In genomic region chr9:27694805-27695593, GRCm38 (mm10) we compare ENCODE assay signal across 23 mouse cellular contexts.
DNase-seq lines count a peak whose midpoint lies in the region; ATAC-seq lines count a peak whose summit lies in the region.
"Had no signal": no experiment of that assay in that cellular context is flagged by ENCODE, and none has a peak within 500 bp of the region (broad histone marks: within the 10 kb centered on the region; RNA-seq: fewer than 3 reads in every experiment).

No protein-coding gene starts in this region.

- no peaks in the 10 kb centered on the region for H3K9me3 ChIP-seq in hindbrain, embryonic 14.5 days (ENCODE audit: control insufficient read depth, low read length)
- H3K9me3 ChIP-seq in hindbrain, embryonic 12.5 days (replicated peaks), result no peaks in the 10 kb centered on the region
- H3K9me3 ChIP-seq in lung, embryonic 15.5 days, result no peaks in the 10 kb centered on the region
- H3K9me3 ChIP-seq: limb, embryonic 15.5 days; liver, embryonic 15.5 days; megakaryocyte, embryonic 14.5 days; neural tube, embryonic 12.5 days had no signal

- ATAC-seq in hindbrain, embryonic 14.5 days (ENCODE audit: low FRiP score), result no peak
- ATAC-seq in hindbrain, embryonic 12.5 days (ENCODE audit: low FRiP score), result no peak
- ATAC-seq in lung, embryonic 15.5 days (ENCODE audit: borderline replicate concordance, extremely low read depth, low FRiP score, low TSS enrichment), result peak; percentile 72
- ATAC-seq: hindbrain, embryonic 16.5 days; intestine, embryonic 16.5 days had no signal

- H3K27ac ChIP-seq in hindbrain, embryonic 14.5 days, result no peak overlapping the region
- H3K27ac ChIP-seq in hindbrain, embryonic 12.5 days, result no peak overlapping the region
- H3K27ac ChIP-seq in lung, embryonic 15.5 days, result peak overlapping the region; percentile 76
- H3K27ac ChIP-seq: heart, adult 2 months; kidney, postnatal 0 days; limb, embryonic 15.5 days; liver, embryonic 15.5 days; neural tube, embryonic 12.5 days; stomach, postnatal 0 days had no signal

- no peaks in the 10 kb centered on the region for H3K4me1 ChIP-seq in hindbrain, embryonic 14.5 days (replicated peaks; ENCODE audit: control insufficient read depth, insufficient read depth, low read length)
- no peaks in the 10 kb centered on the region for H3K4me1 ChIP-seq in hindbrain, embryonic 12.5 days
- H3K4me1 ChIP-seq in lung, embryonic 15.5 days, result peaks cover 15% of the 10 kb centered on the region
- H3K4me1 ChIP-seq: limb, embryonic 15.5 days; liver, embryonic 15.5 days; neural tube, embryonic 12.5 days had no signal

- no peaks in the 10 kb centered on the region for H3K27me3 ChIP-seq in hindbrain, embryonic 14.5 days (ENCODE audit: control insufficient read depth, insufficient read depth, low read length)
- no peaks in the 10 kb centered on the region for H3K27me3 ChIP-seq in hindbrain, embryonic 12.5 days
- no peaks in the 10 kb centered on the region for H3K27me3 ChIP-seq in lung, embryonic 15.5 days
- H3K27me3 ChIP-seq: limb, embryonic 15.5 days; liver, embryonic 15.5 days; megakaryocyte, embryonic 14.5 days; neural tube, embryonic 12.5 days had no signal

- no peaks in the 10 kb centered on the region for H3K36me3 ChIP-seq in hindbrain, embryonic 14.5 days (replicated peaks; ENCODE audit: control insufficient read depth, insufficient read depth)
- no peaks in the 10 kb centered on the region for H3K36me3 ChIP-seq in hindbrain, embryonic 12.5 days
- no peaks in the 10 kb centered on the region for H3K36me3 ChIP-seq in lung, embryonic 15.5 days
- H3K36me3 ChIP-seq: limb, embryonic 15.5 days; liver, embryonic 15.5 days; neural tube, embryonic 12.5 days had no signal

- no peak overlapping the region for H3K4me3 ChIP-seq in hindbrain, embryonic 14.5 days (replicated peaks; ENCODE audit: low read length)
- no peak overlapping the region for H3K4me3 ChIP-seq in hindbrain, embryonic 12.5 days
- H3K4me3 ChIP-seq in lung, embryonic 15.5 days, result no peak overlapping the region
- H3K4me3 ChIP-seq: heart, adult 2 months; limb, embryonic 15.5 days; liver, embryonic 15.5 days; megakaryocyte, embryonic 14.5 days; neural tube, embryonic 12.5 days had no signal

- 81% methylated on average over 8 of the region's 8 CpGs for WGBS in hindbrain, embryonic 14.5 days
- WGBS in hindbrain, embryonic 12.5 days, result 82% methylated on average over 8 of the region's 8 CpGs
- 43% methylated on average over 8 of the region's 8 CpGs for WGBS in lung, embryonic 15.5 days

- H3K4me2 ChIP-seq in hindbrain, embryonic 14.5 days (replicated peaks), result no peak overlapping the region
- no peak overlapping the region for H3K4me2 ChIP-seq in hindbrain, embryonic 12.5 days (replicated peaks)
- no peak overlapping the region for H3K4me2 ChIP-seq in lung, embryonic 15.5 days
- H3K4me2 ChIP-seq: limb, embryonic 15.5 days; liver, embryonic 15.5 days; neural tube, embryonic 12.5 days had no signal

- H3K9ac ChIP-seq in hindbrain, embryonic 14.5 days, result no peak overlapping the region
- H3K9ac ChIP-seq in hindbrain, embryonic 12.5 days, result no peak overlapping the region
- no peak overlapping the region for H3K9ac ChIP-seq in lung, embryonic 15.5 days
- H3K9ac ChIP-seq: limb, embryonic 15.5 days; liver, embryonic 15.5 days; neural tube, embryonic 12.5 days had no signal

- peak; percentile 23 for DNase-seq in hindbrain, embryonic 14.5 days (ENCODE audit: low spot score)
- peak; percentile 23 for DNase-seq in adipocyte (ENCODE audit: low spot score)
- peak; percentile 51 to 63 for DNase-seq in lung, postnatal 4 days
- DNase-seq in kidney, adult 18-20 months, result no peak
- no peak for DNase-seq in spleen, adult 12 weeks (ENCODE audit: low spot score)
- DNase-seq: adrenal gland, adult 8-10 months; cerebellum, adult 11 months; cerebellum, postnatal 14 days; gastrocnemius, postnatal 14 days; heart, adult 2 months; heart, postnatal 36 days; layer of hippocampus, postnatal 36 days; right cerebral cortex, postnatal 4 days had no signal

Comparison
In these comparisons a context has a peak if more than half of its experiments do, and no peak if none do; other contexts are left out.
1. DNase-seq: peak in hindbrain, embryonic 14.5 days (single experiment), adipocyte (single experiment) and lung, postnatal 4 days (2 of 2); none in kidney, adult 18-20 months (single experiment) and spleen, adult 12 weeks (single experiment).